Mouse (Mus musculus): ENCODE measurements at regions not wholly inside any gene's neighbourhood (a gene's known extent, or its start where the extent isn't known, plus 50 kb on each side); places are given as distances from the start of the nearest gene placed in this dataset.

DNA sequence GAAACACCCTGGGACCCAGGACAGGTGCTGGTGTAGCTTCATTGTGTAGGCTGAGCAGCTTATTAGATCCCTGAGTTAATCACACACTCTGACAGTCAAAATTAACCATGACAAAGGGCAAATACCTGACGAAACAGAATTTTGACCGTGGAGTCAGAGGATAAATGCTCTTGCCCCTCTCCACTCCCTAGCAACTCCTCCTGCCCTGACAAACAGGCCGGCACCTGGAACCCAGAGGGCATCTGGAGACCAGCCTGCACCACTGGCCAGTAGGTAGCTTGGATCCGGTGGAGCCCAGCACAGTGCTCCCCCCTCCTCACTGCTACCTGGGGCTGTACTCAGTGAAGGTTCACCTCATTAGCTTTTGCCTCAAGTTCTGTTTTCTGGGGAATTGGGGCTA lies 174.5 kb downstream of the Snx10 start:
- DNase-seq (ENCODE audit: low spot score in 2 of 2): no peak

DNA sequence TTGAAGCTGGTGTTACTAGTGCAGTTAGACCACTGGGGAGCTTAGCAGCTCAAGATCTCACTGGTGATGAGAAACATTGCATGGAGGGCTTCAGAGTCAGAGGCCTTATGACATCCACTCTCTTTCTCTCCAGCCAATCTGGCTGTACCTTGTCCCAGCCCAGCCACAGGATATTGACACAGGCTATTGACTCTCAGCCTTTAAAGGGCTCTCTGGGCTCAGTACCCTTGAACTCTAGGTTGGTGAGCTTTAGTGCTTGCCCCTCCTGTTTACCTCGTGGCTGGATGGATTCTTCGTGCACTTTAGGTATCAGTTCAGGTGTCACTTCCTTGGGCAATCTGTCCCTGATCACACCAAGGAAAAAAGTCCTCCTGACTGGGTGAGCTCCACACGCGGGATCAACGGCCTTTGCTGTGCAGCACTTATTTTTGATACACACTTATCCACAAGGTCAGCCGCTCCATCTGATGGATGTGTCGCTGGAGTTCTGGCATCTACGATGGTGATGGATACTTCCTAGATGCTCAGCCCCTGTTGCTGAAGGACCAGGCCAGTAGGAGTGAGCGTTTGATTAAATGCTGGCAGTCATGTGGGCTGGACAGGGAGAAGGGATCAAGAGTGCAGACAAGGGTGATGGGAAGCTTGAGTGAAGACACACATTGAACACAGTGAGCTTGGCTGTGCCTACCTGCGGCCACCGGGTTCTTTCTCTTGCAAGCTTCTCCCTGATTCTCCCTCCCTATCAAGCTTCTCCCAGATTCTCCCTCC lies 177.7 kb downstream of the Snx10 start:
- DNase-seq (ENCODE audit: low spot score in 2 of 2): no peak

DNA sequence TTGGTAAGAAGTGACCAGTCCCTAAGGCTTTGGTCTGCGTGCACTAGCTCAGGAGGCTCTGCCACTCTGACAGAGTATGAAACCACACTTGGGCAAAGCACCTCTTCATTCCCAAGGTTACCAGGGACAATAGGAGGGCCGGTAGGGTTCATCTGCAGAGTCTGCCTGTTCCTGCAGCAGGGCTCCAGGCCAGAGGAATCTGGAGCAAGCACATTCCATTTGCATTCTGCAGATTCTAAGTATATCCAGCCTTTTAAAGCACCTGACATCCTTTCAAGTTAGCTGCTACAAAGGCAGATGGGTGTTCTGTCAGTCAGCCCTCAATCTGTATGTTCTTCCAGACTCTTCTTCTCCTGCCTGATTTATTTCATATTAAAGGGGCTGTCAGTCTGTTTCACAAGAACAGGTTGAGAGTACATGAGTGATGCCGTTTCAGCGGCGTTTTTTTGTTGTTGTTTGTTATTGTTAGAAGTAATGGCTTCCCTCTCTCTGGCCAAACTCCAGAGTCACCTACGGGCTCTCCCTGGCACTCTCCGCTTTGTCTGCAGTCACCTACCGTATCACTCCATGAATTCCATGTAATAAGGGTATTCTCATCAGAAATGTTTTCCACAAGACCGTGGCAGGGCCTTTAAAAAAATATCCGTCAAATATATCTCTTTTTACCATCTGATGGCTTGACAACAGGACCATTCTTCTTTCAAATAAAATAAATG lies 178.9 kb downstream of the Snx10 start:
- no peak for DNase-seq (ENCODE audit: low spot score in 2 of 2)

DNA sequence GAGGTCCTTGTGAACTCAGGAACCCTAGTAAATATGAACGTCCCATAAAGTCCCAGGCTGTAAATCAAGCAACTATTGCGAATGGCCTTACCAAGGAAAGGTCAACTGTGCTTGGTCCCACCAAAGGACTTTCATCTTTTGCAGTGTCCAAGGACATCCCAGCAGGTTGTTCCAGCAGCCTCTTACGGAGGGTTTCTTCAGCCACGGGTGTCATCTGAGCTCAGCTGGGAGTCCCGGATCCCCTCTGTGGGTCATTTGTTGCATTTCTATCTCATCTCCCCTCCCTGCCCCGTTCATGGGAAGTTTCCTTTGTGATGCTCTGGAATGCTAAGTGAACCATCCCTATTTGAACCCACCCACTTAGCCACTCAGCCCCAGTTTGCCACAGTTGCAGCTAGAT lies 184.3 kb downstream of the Snx10 start:
- DNase-seq (ENCODE audit: low spot score in 2 of 2): no peak

DNA sequence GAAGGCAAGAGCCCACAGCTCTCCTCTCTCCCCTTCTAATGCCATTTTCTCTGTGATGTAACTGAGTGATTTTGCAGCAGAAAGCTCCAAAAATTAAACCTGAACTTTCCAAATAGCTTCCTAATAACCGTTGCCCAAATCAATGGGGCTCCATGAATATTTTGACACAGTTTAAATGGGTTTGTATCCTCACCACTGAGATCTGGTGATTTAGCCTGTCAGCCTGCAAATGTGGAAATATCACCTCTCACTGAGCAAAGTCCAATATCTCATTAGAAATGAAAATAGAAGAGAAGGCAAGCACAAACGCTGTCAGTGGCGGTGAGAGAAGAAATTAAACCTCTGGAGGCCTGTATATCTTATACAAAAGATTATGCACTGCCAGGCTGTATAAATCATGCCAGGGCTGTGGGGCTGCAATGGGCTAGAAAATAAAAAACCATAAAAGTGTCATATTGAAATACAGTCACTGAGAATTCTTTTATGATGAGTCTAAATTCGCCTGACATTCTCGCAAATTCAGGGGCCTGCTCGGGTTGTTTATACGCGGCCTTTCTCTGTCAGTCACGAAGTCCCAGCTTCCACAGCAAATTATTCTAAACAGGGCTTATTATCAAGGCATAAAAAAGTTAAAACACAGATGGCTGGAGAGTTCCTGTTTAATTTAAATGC lies 185.1 kb downstream of the Snx10 start:
- no peak for DNase-seq (ENCODE audit: low spot score in 2 of 2)

DNA sequence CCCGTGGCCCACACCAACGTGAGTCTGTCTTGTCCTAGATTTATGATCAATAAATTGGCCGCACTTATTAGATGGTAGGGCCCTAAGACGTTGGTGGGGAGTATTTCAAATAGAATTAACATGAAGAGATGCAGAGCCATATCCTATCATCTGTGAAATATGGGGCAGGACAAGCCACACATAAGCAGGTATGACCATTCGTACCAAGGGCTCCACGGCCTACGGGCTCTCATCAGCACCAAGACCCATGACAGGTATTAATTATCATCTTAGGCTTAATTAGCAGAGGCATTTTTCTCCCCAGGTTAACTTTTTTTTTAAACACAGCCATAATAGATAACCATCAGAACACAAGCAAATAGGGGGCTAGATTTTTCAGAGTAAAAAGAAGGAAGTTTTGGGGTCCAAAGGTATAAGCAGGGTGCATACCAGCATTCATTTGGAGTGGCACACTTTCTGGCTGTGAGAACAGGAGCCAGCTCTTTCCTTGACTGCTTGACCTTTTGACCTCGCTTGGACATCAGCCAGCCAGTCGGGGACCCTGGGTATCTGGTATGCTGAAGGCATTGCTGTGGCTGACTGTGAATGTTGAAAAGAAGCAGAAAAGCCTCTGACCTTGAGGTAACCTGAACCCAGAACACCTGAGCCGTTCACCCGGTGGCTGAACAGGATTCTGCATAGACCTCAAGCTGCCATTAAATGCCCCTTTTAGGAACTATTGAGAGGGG lies 185.8 kb downstream of the Snx10 start:
- no peak for DNase-seq (ENCODE audit: low spot score in 2 of 2)

DNA sequence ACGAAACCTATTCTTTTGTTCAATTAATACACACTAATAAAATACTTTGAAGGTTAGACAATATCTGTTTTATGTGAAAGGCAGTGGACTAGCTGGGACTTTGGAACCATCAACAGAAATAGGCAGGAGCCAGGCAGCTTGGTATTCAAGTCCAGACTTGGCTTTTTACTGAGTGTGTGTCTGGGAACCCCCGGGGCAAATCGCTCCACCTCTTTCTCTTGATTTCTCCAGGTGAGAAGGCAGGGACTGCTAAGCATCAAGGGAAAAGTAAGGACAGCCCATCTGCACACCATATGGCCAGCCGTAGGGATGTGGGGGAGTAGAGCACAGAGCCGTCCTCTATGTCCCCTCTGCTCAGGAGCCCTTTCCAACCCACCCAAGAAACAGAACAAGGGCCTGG lies 186.5 kb downstream of the Snx10 start:
- no peak for DNase-seq (ENCODE audit: low spot score in 2 of 2)

DNA sequence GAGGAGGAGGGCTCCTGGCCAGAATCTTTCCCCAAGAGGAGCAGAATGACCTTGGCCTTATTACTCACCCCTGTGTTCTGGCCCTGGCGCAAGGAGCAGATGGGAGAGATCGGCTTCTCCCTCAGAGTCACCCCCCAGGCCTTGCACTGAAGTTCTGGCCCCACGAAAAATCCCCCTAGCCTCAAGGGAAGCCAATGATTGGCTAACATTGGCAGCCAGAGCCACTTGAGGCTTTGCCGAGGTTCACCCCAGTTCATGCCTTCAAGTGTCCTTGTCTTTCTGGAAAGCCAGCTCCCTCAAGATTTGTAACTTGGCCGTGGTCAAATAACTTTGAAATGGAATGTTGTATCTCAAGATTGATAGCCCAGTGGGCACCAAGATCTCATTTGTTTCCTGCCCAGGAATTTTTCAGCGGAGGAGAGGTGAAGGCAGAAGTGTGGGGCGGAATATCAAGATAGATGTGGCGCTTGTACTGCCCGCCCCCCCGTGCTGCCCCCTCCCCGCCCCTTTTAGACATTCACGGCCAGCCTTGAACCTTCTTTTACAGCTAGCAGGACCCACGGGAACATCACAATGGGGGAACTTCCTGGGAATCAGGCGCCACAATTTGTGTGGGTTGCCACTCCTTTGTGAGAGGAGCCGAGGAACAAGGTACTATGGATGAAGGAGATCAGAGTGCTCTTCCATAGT lies 187.4 kb downstream of the Snx10 start:
- no peak for DNase-seq (ENCODE audit: low spot score in 2 of 2)

DNA sequence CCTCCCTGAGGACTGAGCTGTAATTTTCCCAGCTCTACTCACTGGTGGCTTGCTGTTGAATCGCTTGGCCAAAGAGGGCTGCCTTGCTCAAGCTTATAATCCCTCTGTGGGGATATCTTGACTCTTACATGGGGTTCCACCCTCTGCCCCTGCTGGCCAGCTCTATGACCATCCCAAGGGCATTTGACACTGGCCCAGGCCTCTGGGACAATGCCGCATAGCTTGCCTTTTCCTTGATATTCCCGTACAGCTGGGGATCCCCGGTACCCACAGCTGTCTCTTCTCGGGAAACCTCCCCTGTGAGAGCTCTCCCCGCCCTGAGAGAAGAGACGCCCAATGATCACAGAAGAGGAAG lies 187.9 kb downstream of the Snx10 start:
- no peak for DNase-seq (ENCODE audit: low spot score in 2 of 2)

DNA sequence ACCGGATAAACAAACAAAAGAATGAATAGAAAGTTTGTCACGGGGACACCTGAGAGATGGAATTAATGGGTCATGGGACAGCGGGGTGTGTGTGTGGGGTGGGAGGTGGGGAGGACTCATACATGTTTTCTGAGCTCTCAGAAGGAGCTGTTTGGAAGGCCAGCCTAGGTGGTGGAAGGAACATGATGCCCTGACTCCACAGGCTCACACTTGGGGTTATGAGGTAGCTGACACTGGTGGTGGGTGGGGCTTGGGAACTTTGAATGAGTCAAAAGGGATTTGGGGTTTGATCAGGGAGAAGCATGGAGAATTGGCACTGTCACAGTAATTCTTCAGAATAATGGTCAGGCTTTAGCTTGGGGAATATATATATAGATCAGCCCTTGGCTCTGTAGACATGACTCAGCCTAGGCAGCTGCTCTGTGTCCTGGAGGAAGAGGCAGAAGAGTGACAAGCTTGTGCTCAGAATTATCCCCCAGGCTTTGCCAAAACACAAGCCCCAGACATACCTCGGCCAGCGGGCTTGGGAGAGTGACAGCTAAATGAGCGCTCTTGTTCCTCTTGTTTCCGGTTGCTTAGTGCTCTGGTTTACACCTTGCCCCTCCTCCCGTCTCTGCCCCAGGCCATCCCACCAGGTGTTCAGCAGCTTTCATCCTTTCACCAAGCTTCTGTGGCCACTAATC lies 191.6 kb downstream of the Snx10 start:
- peak in 1 of 2 experiments; percentile 31 for DNase-seq (ENCODE audit: low spot score in 2 of 2)

DNA sequence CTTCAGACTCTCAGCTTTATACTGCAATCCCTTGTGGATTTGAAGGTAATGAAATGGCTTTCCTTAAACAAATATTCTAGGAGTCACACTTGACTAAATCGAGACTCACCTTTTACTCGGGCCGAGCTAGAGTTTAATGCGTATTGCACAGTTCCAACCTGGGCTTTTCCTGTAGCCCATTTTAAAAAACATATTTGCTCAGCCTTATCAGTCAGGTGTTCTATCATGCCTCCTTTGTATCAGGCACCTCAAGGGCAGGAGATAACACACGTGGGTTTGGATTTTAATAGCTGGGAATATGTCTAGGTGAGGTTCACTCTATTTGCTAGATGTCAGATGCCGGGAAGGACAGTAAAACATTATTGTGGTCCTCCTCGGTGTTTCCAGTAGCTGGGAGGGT lies 193.7 kb downstream of the Snx10 start:
- no peak for DNase-seq (ENCODE audit: low spot score in 2 of 2)

DNA sequence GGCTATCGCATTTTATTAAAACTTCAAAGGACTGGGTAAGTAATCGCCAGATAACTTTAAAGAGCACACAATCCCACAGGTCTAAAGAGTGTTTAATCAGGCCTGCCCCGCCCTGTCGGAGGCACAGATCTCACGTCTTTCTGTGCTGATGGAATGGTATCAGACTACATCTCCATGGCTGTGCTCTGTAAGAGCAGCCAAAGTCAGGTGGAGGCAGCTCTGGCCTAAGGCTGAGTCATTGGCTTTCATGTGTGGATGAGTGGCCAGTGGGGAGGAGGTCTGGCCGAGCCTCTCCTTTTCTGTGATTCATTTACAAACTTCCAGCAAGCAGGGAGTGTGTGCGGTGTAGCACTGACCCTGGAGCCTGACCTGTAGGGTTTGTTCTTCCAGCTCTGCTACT lies 197.0 kb downstream of the Snx10 start:
- no peak for DNase-seq (ENCODE audit: low spot score in 2 of 2)

DNA sequence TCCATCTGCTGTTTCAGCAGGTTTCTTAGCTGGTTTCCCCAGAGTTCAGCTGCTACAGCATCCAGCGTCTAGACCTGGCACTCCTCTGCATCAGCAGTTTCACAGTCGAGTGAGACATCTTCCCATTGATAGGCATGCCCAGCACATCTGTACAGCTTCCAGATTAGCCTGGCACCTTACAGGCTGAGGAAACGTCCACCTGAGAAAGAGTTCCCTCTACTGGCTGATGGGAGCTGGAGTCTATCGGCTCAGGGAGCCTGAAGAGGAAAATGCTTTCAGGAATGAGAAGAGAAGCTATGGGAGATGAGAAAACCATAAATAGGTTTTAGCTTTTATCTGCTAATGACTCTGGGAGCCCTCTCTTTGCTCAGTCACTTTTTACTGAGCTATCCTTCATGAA lies 199.4 kb downstream of the Snx10 start:
- no peak for DNase-seq (ENCODE audit: low spot score in 2 of 2)

DNA sequence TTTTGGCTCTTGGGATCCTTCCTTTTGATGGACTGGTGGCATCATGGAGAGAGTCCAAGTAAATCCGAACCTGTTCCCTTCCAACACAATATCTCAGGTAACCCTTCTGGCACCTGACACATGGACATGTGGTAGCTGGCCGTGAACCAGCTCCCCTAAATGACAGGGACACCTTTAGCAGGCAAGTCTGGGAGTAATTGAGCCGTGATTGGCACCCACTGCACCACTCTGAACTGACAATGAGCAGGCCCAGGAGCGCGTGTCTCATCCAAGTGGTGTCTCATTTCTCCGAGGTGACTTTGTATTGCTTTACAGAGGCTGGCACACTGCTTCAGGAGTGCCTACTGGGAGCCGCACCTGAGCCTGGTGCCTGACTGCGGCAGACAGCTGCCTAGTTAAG lies 203.5 kb downstream of the Snx10 start:
- DNase-seq (ENCODE audit: low spot score in 2 of 2): no peak

DNA sequence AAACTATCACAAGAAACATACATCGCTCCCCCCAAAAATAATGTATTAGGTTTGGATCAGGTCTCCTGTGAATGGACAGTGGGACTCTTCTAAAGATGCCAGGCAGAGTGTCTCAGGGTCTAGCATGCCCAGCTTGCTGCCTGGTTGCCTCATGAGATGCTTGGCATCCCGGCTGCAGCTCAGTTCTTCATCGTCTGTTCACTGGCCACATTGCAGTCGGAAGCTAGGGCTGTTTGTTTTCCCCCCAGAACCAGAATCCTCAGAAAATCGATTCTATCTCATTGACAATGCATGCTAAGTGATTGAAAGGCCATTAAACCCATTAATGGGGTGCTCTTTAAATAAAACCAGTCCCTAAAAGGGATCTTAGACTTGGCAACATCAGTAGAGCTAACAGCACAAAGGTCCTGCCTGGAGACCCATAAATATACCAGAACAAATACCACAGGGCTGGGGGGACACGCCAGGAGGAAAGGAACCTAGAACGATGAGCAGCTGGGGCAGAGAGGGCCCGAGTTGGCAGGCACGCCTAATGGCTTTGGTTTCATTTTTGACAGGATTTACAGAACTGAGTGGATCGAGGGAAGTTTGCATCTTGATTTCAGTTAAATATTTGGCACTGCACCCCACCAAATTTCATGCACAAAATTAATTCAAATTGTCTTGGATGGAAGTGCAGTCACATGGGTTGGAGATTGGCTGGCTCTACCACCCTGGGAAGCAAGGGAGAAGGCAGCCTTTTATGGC lies 205.3 kb downstream of the Snx10 start:
- no peak for DNase-seq (ENCODE audit: low spot score in 2 of 2)

DNA sequence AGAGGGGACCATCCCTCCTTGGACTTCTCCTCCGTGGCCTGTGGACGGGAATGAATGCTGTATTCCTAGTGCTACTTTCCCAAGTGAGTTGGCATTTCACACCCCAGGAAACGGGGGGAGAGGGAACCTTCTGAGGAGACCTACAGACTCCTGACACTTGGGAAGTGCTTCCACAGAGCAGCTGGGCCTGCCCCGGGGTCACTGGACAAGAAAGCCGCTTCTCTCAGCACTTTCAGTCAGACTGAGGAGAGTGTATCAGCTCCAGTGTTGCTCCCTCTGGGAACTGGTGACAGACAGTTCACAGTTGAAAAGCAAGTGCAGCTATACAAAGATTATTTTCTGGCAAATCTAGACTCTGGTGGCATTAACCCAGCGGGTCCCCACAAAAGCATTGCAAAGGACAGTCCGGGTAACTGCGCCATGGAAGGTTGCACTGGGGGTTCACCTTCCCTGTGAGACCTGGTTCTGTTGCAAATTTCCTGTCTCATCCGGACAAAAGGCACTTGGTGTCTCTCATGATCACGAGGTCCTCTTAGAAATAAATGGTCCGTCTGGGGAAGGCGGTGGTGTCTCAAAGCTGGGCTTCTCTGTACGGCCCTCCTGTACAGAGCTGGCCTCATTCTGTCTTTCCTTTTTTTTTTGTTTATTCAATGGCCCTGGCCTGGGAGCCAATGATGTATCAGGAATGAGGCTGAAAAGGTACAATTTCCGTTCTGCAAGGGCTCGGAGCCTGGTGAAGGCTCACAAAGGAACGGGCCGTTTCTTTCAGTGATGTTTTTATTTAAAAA lies 207.1 kb downstream of the Snx10 start:
- DNase-seq (ENCODE audit: low spot score in 2 of 2): peak in 1 of 2 experiments; percentile 22

DNA sequence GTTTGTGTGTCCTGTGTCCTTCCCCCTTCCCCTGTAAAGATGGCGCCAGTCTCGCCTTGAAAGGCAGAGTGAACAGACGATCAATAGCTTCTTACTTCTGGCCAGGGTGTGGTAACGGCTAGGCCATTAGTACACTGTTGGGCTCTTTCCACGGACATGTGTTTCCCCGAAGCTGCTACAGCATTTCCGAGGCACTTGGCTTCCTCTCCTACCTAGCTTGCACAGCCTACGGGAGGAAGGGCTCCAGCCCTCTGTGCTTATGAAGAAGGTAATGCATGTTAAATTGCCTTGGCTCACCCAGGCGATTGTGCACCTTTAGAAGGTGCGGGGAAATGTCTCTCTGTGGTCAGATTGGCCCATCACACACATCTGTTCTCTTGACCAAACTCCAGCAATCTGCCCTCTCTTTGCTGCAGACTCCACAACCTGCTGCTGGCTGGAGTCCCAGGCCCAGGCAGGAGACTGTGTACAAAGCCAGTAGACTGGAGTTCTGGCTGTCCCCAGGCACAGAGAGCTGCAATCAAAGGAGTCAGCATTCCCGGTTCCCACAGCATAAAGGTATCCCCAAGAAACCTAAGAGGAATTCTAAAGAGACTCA lies 208.7 kb downstream of the Snx10 start:
- peak in 1 of 2 experiments; percentile 34 for DNase-seq (ENCODE audit: low spot score in 2 of 2)

DNA sequence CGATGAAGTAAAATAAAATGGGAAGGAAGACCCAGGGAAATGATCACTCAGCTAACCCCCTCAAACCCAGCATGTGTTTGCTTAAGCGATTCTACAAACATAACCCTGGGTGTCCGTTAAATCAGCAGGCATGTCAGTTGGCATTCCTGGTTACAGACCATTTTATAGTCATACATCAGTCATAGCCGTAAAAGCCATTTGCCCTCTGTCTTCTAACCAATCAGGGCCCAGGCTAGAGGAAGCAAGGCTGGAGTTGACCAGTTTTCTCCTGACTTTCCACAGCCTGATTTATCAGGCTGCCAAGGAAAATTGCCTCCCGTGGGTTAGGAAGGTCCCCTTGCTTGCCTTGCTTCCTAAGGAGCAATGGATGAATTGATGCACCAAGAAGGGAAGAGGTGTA lies 212.3 kb downstream of the Snx10 start:
- DNase-seq (ENCODE audit: low spot score in 2 of 2): no peak

DNA sequence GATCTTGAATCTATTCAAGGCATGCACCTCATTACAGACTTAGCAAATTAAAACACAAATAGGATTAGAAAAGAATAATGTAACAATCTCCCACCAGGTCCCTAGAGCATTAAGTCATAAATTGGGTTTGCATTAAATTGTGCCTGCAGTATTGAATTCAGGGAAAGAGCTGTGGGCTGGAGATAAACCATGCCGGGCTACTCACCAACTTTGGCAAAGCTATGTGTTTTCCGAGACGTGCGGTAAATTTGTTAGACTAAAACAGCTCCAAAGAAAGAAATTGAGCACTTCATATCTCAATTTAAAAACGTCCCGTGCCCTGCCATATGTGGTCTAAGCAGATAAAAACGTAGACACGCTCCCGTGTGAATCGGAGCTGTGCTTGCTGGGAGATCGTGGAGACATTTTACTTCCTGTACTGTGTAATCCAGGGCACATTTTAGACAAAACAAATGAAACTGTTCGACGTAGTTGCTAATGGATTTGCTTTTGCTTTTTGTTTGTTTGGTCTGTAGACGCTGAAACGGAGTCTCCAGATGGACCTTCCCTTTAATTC lies 219.5 kb downstream of the Snx10 start:
- DNase-seq (ENCODE audit: low spot score in 2 of 2): no peak

All from left cerebral cortex, adult 8-10 months (tissue).